Mouse (Mus musculus): ENCODE data around the gene Rrm1. TPM values are rescaled to one million over a fixed set of nuclear protein-coding genes. Genes with fewer than 3 reads are reported as not detected.

Gene Rrm1
- polyA plus RNA-seq, 1 experiment from 2014 or later: 35.7 TPM

- Histone ChIP-seq H3K9me3 (ENCODE audit: control insufficient read depth, low read length) (no peaks in the 10 kb centered on the region), H3K27me3 (ENCODE audit: control insufficient read depth, insufficient read depth, low read length) (no peaks in the 10 kb centered on the region), H3K9ac (ENCODE audit: low read length) (no peak overlapping the region), H3K4me1 (replicated peaks; ENCODE audit: control insufficient read depth, insufficient read depth) (no peaks in the 10 kb centered on the region), H3K4me2 (replicated peaks; ENCODE audit: low read depth) (no peak overlapping the region), H3K27ac (replicated peaks) (no peak overlapping the region), H3K4me3 (ENCODE audit: low read depth, low read length) (no peak overlapping the region), H3K36me3 (ENCODE audit: control insufficient read depth, insufficient read depth, low read length) (peaks cover 9% of the 10 kb centered on the region; the same call in 1 of the 2 replicates)
- TF ChIP-seq EP300 (optimal IDR thresholded peaks at IDR 0.05): no peak
- no peak for TF ChIP-seq CTCF (IDR thresholded peaks at IDR 0.05; ENCODE audit: low read depth)
- WGBS: 62% methylated on average over 2 of the region's 2 CpGs
- ATAC-seq (ENCODE audit: low FRiP score, low TSS enrichment) (no peak), DNase-seq (ENCODE audit: low spot score) (no peak)
These were observed 7.2 kb upstream of the Rrm1 start for GRCm38 (mm10) chr7:102434344-102434743.

GRCm38 (mm10) chr7:102440822-102441656, 456 bp upstream of the Rrm1 start:
- no peak for TF ChIP-seq EP300 (optimal IDR thresholded peaks at IDR 0.05)
- H3K36me3 ChIP-seq (ENCODE audit: control insufficient read depth, insufficient read depth, low read length): peaks cover 6% of the 10 kb centered on the region; the same call in 1 of the 2 replicates
- no peak overlapping the region for H3K27ac ChIP-seq (replicated peaks)
- no peak overlapping the region; the same call in 1 of the 2 replicates for H3K9ac ChIP-seq (ENCODE audit: low read length)
- WGBS: 47% methylated on average over 15 of the region's 15 CpGs
- DNase-seq (ENCODE audit: low spot score): no peak
- no peak for ATAC-seq (ENCODE audit: low FRiP score, low TSS enrichment)
- no peaks in the 10 kb centered on the region for H3K27me3 ChIP-seq (ENCODE audit: control insufficient read depth, insufficient read depth, low read length)
- H3K9me3 ChIP-seq (ENCODE audit: control insufficient read depth, low read length): no peaks in the 10 kb centered on the region
- no peaks in the 10 kb centered on the region for H3K4me1 ChIP-seq (replicated peaks; ENCODE audit: control insufficient read depth, insufficient read depth)
- peak overlapping the region; percentile 75 for H3K4me2 ChIP-seq (replicated peaks; ENCODE audit: low read depth)
- peak overlapping the region; percentile 77 for H3K4me3 ChIP-seq (ENCODE audit: low read depth, low read length)

- DNase-seq (ENCODE audit: low spot score) (no peak), ATAC-seq (ENCODE audit: low FRiP score, low TSS enrichment) (no peak)
- peak overlapping the region; percentile 77 for H3K4me3 ChIP-seq (ENCODE audit: low read depth, low read length)
- H3K9ac ChIP-seq (ENCODE audit: low read length): peak overlapping the region; percentile 86
- H3K36me3 ChIP-seq (ENCODE audit: control insufficient read depth, insufficient read depth, low read length): peaks cover 8% of the 10 kb centered on the region; the same call in 1 of the 2 replicates
- H3K27me3 ChIP-seq (ENCODE audit: control insufficient read depth, insufficient read depth, low read length): no peaks in the 10 kb centered on the region
- H3K27ac ChIP-seq (replicated peaks): no peak overlapping the region
- H3K4me2 ChIP-seq (replicated peaks; ENCODE audit: low read depth): peak overlapping the region; percentile 75
- no peaks in the 10 kb centered on the region for H3K9me3 ChIP-seq (ENCODE audit: control insufficient read depth, low read length)
- 0% methylated on average over 4 of the region's 4 CpGs for WGBS
- no peaks in the 10 kb centered on the region for H3K4me1 ChIP-seq (replicated peaks; ENCODE audit: control insufficient read depth, insufficient read depth)
- TF ChIP-seq EP300 (optimal IDR thresholded peaks at IDR 0.05) (no peak), CTCF (IDR thresholded peaks at IDR 0.05; ENCODE audit: low read depth) (no peak)
These were observed 937 bp downstream of the Rrm1 start for GRCm38 (mm10) chr7:102442432-102442831.

- H3K4me3 ChIP-seq (ENCODE audit: low read depth, low read length): no peak overlapping the region
- TF ChIP-seq EP300 (optimal IDR thresholded peaks at IDR 0.05) (no peak), CTCF (IDR thresholded peaks at IDR 0.05; ENCODE audit: low read depth) (no peak)
- ATAC-seq (ENCODE audit: low FRiP score, low TSS enrichment): no peak
- no peaks in the 10 kb centered on the region for H3K27me3 ChIP-seq (ENCODE audit: control insufficient read depth, insufficient read depth, low read length)
- H3K27ac ChIP-seq (replicated peaks): no peak overlapping the region
- no peak overlapping the region for H3K9ac ChIP-seq (ENCODE audit: low read length)
- no peaks in the 10 kb centered on the region for H3K4me1 ChIP-seq (replicated peaks; ENCODE audit: control insufficient read depth, insufficient read depth)
- no peak overlapping the region for H3K4me2 ChIP-seq (replicated peaks; ENCODE audit: low read depth)
- no peak for DNase-seq (ENCODE audit: low spot score)
- H3K9me3 ChIP-seq (ENCODE audit: control insufficient read depth, low read length): no peaks in the 10 kb centered on the region
- WGBS: 37% methylated on average over 2 of the region's 2 CpGs
- peaks cover 12% of the 10 kb centered on the region; the same call in 1 of the 2 replicates for H3K36me3 ChIP-seq (ENCODE audit: control insufficient read depth, insufficient read depth, low read length)
These were observed 2.8 kb downstream of the Rrm1 start for GRCm38 (mm10) chr7:102444301-102444700.

- WGBS: 88% methylated on average over 9 of the region's 9 CpGs
- DNase-seq (ENCODE audit: low spot score) (no peak), ATAC-seq (ENCODE audit: low FRiP score, low TSS enrichment) (no peak)
- Histone ChIP-seq H3K4me3 (ENCODE audit: low read depth, low read length) (no peak overlapping the region), H3K27ac (replicated peaks) (no peak overlapping the region), H3K27me3 (ENCODE audit: control insufficient read depth, insufficient read depth, low read length) (no peaks in the 10 kb centered on the region), H3K9me3 (ENCODE audit: control insufficient read depth, low read length) (no peaks in the 10 kb centered on the region), H3K36me3 (ENCODE audit: control insufficient read depth, insufficient read depth, low read length) (peaks cover 18% of the 10 kb centered on the region), H3K9ac (ENCODE audit: low read length) (no peak overlapping the region), H3K4me2 (replicated peaks; ENCODE audit: low read depth) (no peak overlapping the region), H3K4me1 (replicated peaks; ENCODE audit: control insufficient read depth, insufficient read depth) (no peaks in the 10 kb centered on the region)
- TF ChIP-seq EP300 (optimal IDR thresholded peaks at IDR 0.05) (no peak), CTCF (IDR thresholded peaks at IDR 0.05; ENCODE audit: low read depth) (no peak)
These were observed 4.9 kb downstream of the Rrm1 start for GRCm38 (mm10) chr7:102446438-102446837.
